Mouse (Mus musculus): ENCODE data around the gene Dach1.

Gene Dach1

GRCm38 (mm10) chr14:98084720-98085119, 84.8 kb downstream of the Dach1 start:
- no peaks in the 10 kb centered on the region for H3K27me3 ChIP-seq (ENCODE audit: control insufficient read depth, insufficient read depth, low read length, poor library complexity, severe bottlenecking)
- DNase-seq (ENCODE audit: low read depth, low spot score): no peak

DNA sequence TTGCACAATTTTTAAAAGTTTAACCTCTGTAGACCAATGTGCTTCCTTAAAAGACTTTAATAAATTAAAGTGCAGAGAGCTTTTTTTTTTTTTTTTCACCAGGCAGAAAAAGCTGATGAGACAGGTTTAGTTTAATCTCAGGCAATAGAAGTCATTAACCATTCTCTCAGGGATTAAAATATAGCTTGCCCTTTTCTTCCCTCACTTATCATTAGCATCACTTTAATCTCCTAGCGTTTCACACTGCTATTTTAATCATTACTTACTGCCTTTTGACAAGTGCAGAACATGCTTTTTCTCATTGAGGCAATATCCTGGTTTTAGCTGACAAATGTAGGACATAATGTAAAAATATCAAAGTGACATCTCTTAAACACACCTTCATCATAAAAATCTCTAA, 86.1 kb downstream of the Dach1 start:
- DNase-seq (ENCODE audit: low read depth, low spot score): no peak
- Histone ChIP-seq H3K27me3 (ENCODE audit: control insufficient read depth, insufficient read depth, low read length, poor library complexity, severe bottlenecking) (no peaks in the 10 kb centered on the region), H3K36me3 (ENCODE audit: control insufficient read depth, insufficient read depth, low read length, poor library complexity, severe bottlenecking) (no peaks in the 10 kb centered on the region)

More at GRCm38 (mm10) chr14:98084720-98085119, 84.8 kb downstream of the Dach1 start:
- no peaks in the 10 kb centered on the region for H3K36me3 ChIP-seq (ENCODE audit: control insufficient read depth, insufficient read depth, low read length, poor library complexity, severe bottlenecking)

GRCm38 (mm10) chr14:98080014-98080413, 89.6 kb downstream of the Dach1 start:
- no peak for DNase-seq (ENCODE audit: low read depth, low spot score)
- Histone ChIP-seq H3K36me3 (ENCODE audit: control insufficient read depth, insufficient read depth, low read length, poor library complexity, severe bottlenecking) (no peaks in the 10 kb centered on the region), H3K27me3 (ENCODE audit: control insufficient read depth, insufficient read depth, low read length, poor library complexity, severe bottlenecking) (no peaks in the 10 kb centered on the region)

- Histone ChIP-seq H3K27me3 (ENCODE audit: control insufficient read depth, insufficient read depth, low read length, poor library complexity, severe bottlenecking) (no peaks in the 10 kb centered on the region), H3K36me3 (ENCODE audit: control insufficient read depth, insufficient read depth, low read length, poor library complexity, severe bottlenecking) (no peaks in the 10 kb centered on the region)
- DNase-seq (ENCODE audit: low read depth, low spot score): no peak
Measured at GRCm38 (mm10) chr14:98077996-98078395, 91.6 kb downstream of the Dach1 start.

DNA sequence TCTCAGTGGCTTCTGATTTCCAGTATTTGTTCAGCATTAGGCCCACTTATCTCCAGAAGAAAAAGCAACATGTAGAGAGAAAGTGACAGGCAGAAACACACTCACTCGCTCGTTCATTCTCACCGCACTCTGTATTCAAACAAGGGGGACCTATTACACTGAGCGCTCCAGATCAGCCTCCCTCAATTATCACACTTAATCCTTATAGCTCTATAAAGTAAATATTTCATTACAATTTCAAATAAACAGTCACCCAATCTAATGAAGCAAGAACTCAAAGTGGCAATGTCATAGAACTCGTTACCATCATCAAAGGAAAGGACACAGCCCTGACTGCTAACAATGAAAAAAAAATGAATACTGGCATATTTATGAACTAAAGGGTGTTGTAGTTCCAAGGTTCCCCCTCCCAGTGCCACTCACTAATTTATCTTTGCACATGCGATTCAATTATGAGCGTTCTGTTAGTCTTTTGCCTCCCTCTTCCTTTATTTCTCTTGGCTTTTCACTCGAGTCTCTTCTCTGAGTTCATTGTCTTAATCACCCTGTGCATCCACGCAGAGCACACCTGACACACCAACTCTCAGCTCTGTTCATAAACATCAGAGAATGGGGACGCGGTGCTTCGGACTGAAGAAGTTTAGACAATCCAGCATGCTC, 96.0 kb downstream of the Dach1 start:
- DNase-seq (ENCODE audit: low read depth, low spot score): no peak
- no peaks in the 10 kb centered on the region for H3K36me3 ChIP-seq (ENCODE audit: control insufficient read depth, insufficient read depth, low read length, poor library complexity, severe bottlenecking)
- H3K27me3 ChIP-seq (ENCODE audit: control insufficient read depth, insufficient read depth, low read length, poor library complexity, severe bottlenecking): no peaks in the 10 kb centered on the region

DNA sequence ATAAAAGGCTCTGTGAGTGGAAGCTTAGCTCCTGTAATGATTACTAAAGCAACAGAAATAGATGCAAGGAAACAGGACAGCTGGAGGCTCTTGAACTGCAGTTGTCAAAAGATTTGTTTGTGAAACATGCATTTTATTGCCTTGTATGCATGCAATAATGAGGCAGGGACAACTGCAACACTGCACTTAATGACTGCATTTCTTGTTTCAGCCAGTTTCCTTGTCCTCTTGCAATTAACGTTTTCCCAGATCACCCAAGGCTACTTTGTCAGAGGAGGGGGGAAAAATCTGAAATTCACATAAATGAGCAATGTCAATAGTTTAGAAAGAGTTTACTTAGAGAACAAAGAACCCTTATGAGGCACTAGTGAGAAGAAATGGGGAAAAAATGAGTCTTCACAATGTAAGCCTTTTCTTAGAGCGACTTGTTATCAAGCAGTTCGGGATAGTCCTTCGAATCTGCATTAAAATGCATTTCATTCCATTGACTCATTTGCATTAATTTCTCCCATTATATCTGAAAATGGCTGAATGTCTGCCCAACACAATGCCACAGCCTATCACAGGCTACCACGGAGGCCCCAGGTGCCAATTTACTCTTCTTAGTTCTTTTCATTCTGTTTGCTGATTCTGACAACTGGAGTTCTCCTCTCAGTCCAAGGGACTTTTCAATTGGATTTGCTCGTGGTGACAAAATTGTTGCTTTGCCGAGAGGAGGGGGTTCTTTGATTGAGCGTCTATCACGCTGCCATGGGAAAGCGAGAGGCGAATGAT, 96.7 kb downstream of the Dach1 start:
- DNase-seq (ENCODE audit: low read depth, low spot score): no peak
- no peaks in the 10 kb centered on the region for H3K36me3 ChIP-seq (ENCODE audit: control insufficient read depth, insufficient read depth, low read length, poor library complexity, severe bottlenecking)
- H3K27me3 ChIP-seq (ENCODE audit: control insufficient read depth, insufficient read depth, low read length, poor library complexity, severe bottlenecking): no peaks in the 10 kb centered on the region

DNA sequence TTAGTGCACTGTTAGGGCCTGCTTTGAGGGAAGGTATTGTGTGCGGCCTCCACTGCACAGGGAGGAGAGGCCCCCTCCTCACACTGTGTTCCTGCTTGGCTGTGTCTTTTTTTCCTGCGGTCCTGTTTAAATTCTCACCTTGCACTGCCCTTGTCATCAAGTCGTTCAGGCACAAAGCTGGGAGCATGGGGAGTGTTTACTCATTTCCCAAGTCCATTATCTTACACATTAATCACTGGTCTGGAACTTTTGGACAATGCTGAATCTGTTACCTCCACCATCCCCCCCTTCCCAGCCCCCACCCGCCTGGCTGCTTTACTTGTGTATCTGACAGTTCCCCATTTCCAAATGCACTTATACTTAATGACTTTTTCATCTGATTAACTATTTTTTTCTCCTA, 97.7 kb downstream of the Dach1 start:
- Histone ChIP-seq H3K27me3 (ENCODE audit: control insufficient read depth, insufficient read depth, low read length, poor library complexity, severe bottlenecking) (no peaks in the 10 kb centered on the region), H3K36me3 (ENCODE audit: control insufficient read depth, insufficient read depth, low read length, poor library complexity, severe bottlenecking) (no peaks in the 10 kb centered on the region)
- no peak for DNase-seq (ENCODE audit: low read depth, low spot score)

DNA sequence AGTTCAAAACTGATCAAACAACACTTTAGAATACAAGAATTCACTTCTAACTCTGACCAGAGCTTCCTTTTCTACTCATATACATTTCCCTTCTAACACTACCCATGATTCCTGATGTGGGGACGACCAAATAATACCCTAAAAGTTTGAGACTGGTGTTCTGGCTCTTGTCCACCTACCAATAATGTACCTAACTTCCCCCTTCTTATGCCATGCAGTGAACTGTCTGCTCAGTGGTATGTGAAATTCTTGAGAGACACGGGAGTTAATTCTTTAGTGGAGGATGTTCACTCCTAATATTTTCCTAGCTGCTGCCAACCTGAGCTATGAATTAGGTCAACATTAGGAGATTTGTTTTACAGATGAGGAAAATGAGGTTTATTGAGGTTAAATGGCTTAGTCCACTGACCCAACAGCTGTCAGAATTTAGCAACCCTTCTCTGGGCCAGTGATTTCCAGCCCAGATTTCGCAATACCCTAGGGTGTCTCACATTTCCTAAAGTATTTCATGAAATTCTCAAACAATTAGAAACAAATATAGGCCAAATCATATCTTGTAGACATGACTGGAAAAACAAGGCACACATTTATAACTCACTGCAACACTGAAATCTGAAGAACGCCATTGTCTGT, 102.2 kb downstream of the Dach1 start:
- no peak for DNase-seq (ENCODE audit: low read depth, low spot score)
- no peaks in the 10 kb centered on the region for H3K27me3 ChIP-seq (ENCODE audit: control insufficient read depth, insufficient read depth, low read length, poor library complexity, severe bottlenecking)
- H3K36me3 ChIP-seq (ENCODE audit: control insufficient read depth, insufficient read depth, low read length, poor library complexity, severe bottlenecking): no peaks in the 10 kb centered on the region

DNA sequence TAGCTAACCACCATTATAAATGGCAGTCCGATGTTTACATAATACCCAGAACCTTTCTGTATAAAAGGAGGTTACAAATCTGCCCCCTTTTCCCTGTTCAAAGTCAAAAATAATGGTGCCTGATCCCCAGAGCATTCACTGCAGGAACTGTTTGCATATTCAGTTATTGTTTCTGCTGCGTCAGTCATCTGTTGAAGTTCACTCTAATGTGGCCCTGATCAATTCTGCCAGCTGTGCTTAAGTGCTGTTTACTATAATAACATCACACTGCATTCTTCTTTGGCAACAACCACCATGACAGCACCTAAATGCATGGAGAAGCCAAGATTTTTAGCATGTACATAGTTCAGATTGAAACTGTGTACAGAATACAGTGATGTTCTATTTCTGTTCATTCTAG, 105.4 kb downstream of the Dach1 start:
- Histone ChIP-seq H3K36me3 (ENCODE audit: control insufficient read depth, insufficient read depth, low read length, poor library complexity, severe bottlenecking) (no peaks in the 10 kb centered on the region), H3K27me3 (ENCODE audit: control insufficient read depth, insufficient read depth, low read length, poor library complexity, severe bottlenecking) (no peaks in the 10 kb centered on the region)
- no peak for DNase-seq (ENCODE audit: low read depth, low spot score)

DNA sequence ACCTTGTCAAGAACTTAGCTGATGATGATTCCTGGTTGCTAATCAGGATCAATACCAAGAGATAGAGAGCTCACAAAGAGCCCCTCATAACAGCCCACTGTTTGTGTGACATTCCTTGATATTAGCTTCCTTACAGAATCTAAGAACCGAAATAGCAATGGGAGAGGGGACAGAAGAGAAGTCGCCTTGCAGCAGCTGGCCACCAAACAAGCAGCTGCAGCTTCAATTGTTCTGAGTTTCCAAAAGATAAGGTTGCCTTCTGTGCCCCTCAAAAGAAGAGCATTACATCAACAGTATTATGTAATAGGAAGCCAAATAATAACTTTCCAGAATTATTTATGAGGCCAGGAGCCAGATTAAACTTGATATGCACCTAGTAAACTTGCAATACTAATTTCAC, 120.2 kb downstream of the Dach1 start:
- no peaks in the 10 kb centered on the region for H3K36me3 ChIP-seq (ENCODE audit: control insufficient read depth, insufficient read depth, low read length, poor library complexity, severe bottlenecking)
- H3K27me3 ChIP-seq (ENCODE audit: control insufficient read depth, insufficient read depth, low read length, poor library complexity, severe bottlenecking): no peaks in the 10 kb centered on the region
- DNase-seq (ENCODE audit: low read depth, low spot score): no peak

GRCm38 (mm10) chr14:98048403-98048802, 121.2 kb downstream of the Dach1 start:
- H3K36me3 ChIP-seq (ENCODE audit: control insufficient read depth, insufficient read depth, low read length, poor library complexity, severe bottlenecking): no peaks in the 10 kb centered on the region
- no peaks in the 10 kb centered on the region for H3K27me3 ChIP-seq (ENCODE audit: control insufficient read depth, insufficient read depth, low read length, poor library complexity, severe bottlenecking)
- no peak for DNase-seq (ENCODE audit: low read depth, low spot score)

- Histone ChIP-seq H3K27me3 (ENCODE audit: control insufficient read depth, insufficient read depth, low read length, poor library complexity, severe bottlenecking) (no peaks in the 10 kb centered on the region), H3K36me3 (ENCODE audit: control insufficient read depth, insufficient read depth, low read length, poor library complexity, severe bottlenecking) (no peaks in the 10 kb centered on the region)
- no peak for DNase-seq (ENCODE audit: low read depth, low spot score)
Measured at GRCm38 (mm10) chr14:98047670-98048069, 121.9 kb downstream of the Dach1 start.

- Histone ChIP-seq H3K36me3 (ENCODE audit: control insufficient read depth, insufficient read depth, low read length, poor library complexity, severe bottlenecking) (no peaks in the 10 kb centered on the region), H3K27me3 (ENCODE audit: control insufficient read depth, insufficient read depth, low read length, poor library complexity, severe bottlenecking) (no peaks in the 10 kb centered on the region)
- DNase-seq (ENCODE audit: low read depth, low spot score): no peak
Measured at GRCm38 (mm10) chr14:98046960-98047359, 122.6 kb downstream of the Dach1 start.

DNA sequence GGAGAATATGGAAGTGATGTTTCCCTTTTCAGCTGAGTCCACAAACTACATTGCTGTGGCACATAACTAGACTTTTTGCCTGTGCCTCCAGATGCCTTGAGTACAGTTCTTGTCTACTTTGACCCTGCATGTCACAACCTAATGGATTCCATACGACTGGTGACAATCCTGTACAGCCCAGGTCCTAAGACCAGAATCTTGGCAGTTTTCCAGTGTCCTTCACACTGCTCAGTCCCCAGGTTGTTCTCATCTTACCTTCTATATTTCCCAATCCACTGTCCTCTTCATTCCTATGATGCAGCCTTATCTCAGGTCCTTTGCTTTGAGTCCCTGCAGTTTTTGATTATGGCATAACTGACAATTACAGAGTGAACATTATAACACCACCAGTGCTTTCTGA, 131.0 kb downstream of the Dach1 start:
- DNase-seq (ENCODE audit: low read depth, low spot score): no peak
- Histone ChIP-seq H3K36me3 (ENCODE audit: control insufficient read depth, insufficient read depth, low read length, poor library complexity, severe bottlenecking) (no peaks in the 10 kb centered on the region), H3K27me3 (ENCODE audit: control insufficient read depth, insufficient read depth, low read length, poor library complexity, severe bottlenecking) (no peaks in the 10 kb centered on the region)

GRCm38 (mm10) chr14:98037175-98037574, 132.4 kb downstream of the Dach1 start:
- no peaks in the 10 kb centered on the region for H3K36me3 ChIP-seq (ENCODE audit: control insufficient read depth, insufficient read depth, low read length, poor library complexity, severe bottlenecking)
- DNase-seq (ENCODE audit: low read depth, low spot score): no peak
- no peaks in the 10 kb centered on the region for H3K27me3 ChIP-seq (ENCODE audit: control insufficient read depth, insufficient read depth, low read length, poor library complexity, severe bottlenecking)

Data from splenic B cell, adult 2 months (primary cell).